Mouse (Mus musculus) kidney, adult 2 months (tissue): ENCODE data around the gene Olfml1.

ENCODE experiments used
- CTCF ChIP-seq: fragments of 200-500 bp; conservative IDR thresholded peaks from 2 replicates; pipeline ENCODE4 v1.5.1; 2011; ENCODE audit warnings: low read depth, mild to moderate bottlenecking, control low read depth, low read length, moderate library complexity, mixed read lengths; ENCODE audit not compliant: insufficient read depth, insufficient read length
- POLR2A ChIP-seq: fragments of 200-500 bp; IDR thresholded peaks from one replicate; pipeline ENCODE4 v1.6.1; 2011; ENCODE audit warnings: low read depth, low read length, control low read depth

- no peak for TF ChIP-seq CTCF
- TF ChIP-seq POLR2A: no peak
These were observed 19.4 kb upstream of the Olfml1 start for GRCm38 (mm10) chr7:107547872-107548271.
